Comparison of ENCODE assay signal across 28 mouse cellular contexts in the genomic region with DNA sequence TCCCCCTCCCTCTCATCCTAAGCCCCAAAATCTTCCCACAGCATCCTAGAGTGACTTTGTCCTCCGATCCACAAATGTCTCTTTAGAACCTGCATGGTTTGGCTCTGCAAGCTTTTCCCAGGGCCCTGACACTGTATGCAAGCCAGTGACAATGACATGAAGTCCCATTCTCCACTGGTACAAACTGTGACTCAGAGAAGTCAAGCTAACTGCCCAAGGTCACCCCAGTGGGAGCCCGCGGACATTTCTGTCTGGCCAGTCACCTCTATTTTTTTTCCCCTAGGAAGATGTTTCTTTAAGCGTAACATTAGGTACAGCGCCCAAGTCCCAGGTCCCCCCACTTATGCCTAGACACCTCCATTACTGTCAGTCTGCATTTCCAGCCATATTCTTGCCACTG. TPM values are rescaled to one million over a fixed set of nuclear protein-coding genes. Genes with fewer than 3 reads are reported as not detected.
A peak's percentile ranks its signal among the peaks of the same experiment; 100 is the strongest.
DNase-seq lines count a peak whose midpoint lies in the region; ATAC-seq and TF ChIP-seq lines count a peak whose summit lies in the region.
"Had no signal": no experiment of that assay in that cellular context is flagged by ENCODE, and none has a peak within 500 bp of the region (broad histone marks: within the 10 kb centered on the region; RNA-seq: fewer than 3 reads in every experiment).

No protein-coding gene starts in this region.

- H3K27ac ChIP-seq in forebrain, postnatal 0 days (ENCODE audit: low read depth, low read length), result no peak overlapping the region
- H3K27ac ChIP-seq in forebrain, embryonic 11.5 days (ENCODE audit: low read depth, low read length), result no peak overlapping the region
- H3K27ac ChIP-seq in left cerebral cortex, adult 2 months, result peak overlapping the region; percentile 92
- H3K27ac ChIP-seq in lung, postnatal 0 days (ENCODE audit: low read length), result no peak overlapping the region
- H3K27ac ChIP-seq: embryonic facial prominence, embryonic 15.5 days; forebrain, embryonic 10.5 days; forebrain, embryonic 15.5 days; hindbrain, embryonic 10.5 days; hindbrain, embryonic 15.5 days had no signal

- intact Hi-C loops in left cerebral cortex, adult 2 months (cut with DNase I), result loop anchor here (2.0 kb wide), 1 partner anchor 33 kb away; no protein-coding TSS in a partner anchor
- intact Hi-C loops in left cerebral cortex, postnatal 4 days (cut with DNase I), result no loop called here

- no peak for DNase-seq in forebrain, postnatal 0 days
- no peak for DNase-seq in forebrain, embryonic 11.5 days (ENCODE audit: low spot score)
- DNase-seq in left cerebral cortex, adult 2 months (ENCODE audit: extremely low spot score in 1 of 2, low spot score in 2 of 2), result no peak
- no peak for DNase-seq in left cerebral cortex, postnatal 4 days
- DNase-seq in adrenal gland, postnatal 25 days, result peak; percentile 54
- no peak for DNase-seq in embryo, embryonic 10 days (ENCODE audit: low spot score)
- DNase-seq in cerebellum, adult 8-10 months, result no peak
- DNase-seq in lung, postnatal 0 days (ENCODE audit: low spot score), result no peak
- DNase-seq: cerebellum, adult 11-12 months; cerebellum, adult 9-11 months; cerebellum, postnatal 36 days; embryo, embryonic 11 days; gastrocnemius, postnatal 14 days; kidney, adult 2 months had no signal

- H3K4me1 ChIP-seq in forebrain, postnatal 0 days (ENCODE audit: insufficient read depth), result 0 out of 2 replicates have a peak, but pooled peaks cover 9% of the 10 kb centered on the region
- H3K4me1 ChIP-seq in forebrain, embryonic 11.5 days (replicated peaks; ENCODE audit: control insufficient read depth, insufficient read depth, low read length), result peaks cover 12% of the 10 kb centered on the region
- peaks cover 3% of the 10 kb centered on the region; the same call in 1 of the 2 replicates for H3K4me1 ChIP-seq in lung, postnatal 0 days (ENCODE audit: insufficient read depth, low read depth, low read length)

- 65% methylated on average over 5 of the region's 5 CpGs for WGBS in forebrain, postnatal 0 days
- 64% methylated on average over 5 of the region's 5 CpGs for WGBS in forebrain, embryonic 11.5 days
- WGBS in lung, postnatal 0 days, result 65% methylated on average over 5 of the region's 5 CpGs

- H3K9me3 ChIP-seq in forebrain, postnatal 0 days (ENCODE audit: low read length), result no peaks in the 10 kb centered on the region
- H3K9me3 ChIP-seq in forebrain, embryonic 11.5 days (ENCODE audit: control insufficient read depth, low read length), result no peaks in the 10 kb centered on the region
- H3K9me3 ChIP-seq in lung, postnatal 0 days (ENCODE audit: low read length), result no peaks in the 10 kb centered on the region
- H3K9me3 ChIP-seq: embryonic facial prominence, embryonic 15.5 days; forebrain, embryonic 10.5 days; forebrain, embryonic 15.5 days; hindbrain, embryonic 10.5 days; hindbrain, embryonic 15.5 days had no signal

- no peak overlapping the region for H3K4me3 ChIP-seq in forebrain, postnatal 0 days (ENCODE audit: low read depth, low read length)
- H3K4me3 ChIP-seq in forebrain, embryonic 11.5 days (ENCODE audit: low read depth, low read length), result no peak overlapping the region
- H3K4me3 ChIP-seq in left cerebral cortex, adult 2 months, result peak overlapping the region; percentile 79
- no peak overlapping the region for H3K4me3 ChIP-seq in lung, postnatal 0 days (ENCODE audit: low read depth, low read length)
- H3K4me3 ChIP-seq: embryonic facial prominence, embryonic 15.5 days; erythroblast, embryonic 14.5 days; forebrain, embryonic 10.5 days; hindbrain, embryonic 10.5 days; hindbrain, embryonic 15.5 days had no signal

- H3K27me3 ChIP-seq in forebrain, postnatal 0 days (ENCODE audit: insufficient read depth, low read length), result peaks cover 13% of the 10 kb centered on the region
- peaks cover 55% of the 10 kb centered on the region for H3K27me3 ChIP-seq in forebrain, embryonic 11.5 days (ENCODE audit: control insufficient read depth, insufficient read depth, low read length)
- H3K27me3 ChIP-seq in lung, postnatal 0 days (replicated peaks; ENCODE audit: insufficient read depth, low read length), result peaks cover 42% of the 10 kb centered on the region

- TF ChIP-seq EP300 in lung, postnatal 0 days (IDR thresholded peaks at IDR 0.05), result no peak

- ATAC-seq in forebrain, postnatal 0 days, result no peak
- ATAC-seq in forebrain, embryonic 11.5 days (replicated peaks; ENCODE audit: low FRiP score), result no peak
- ATAC-seq in lung, postnatal 0 days, result no peak
- ATAC-seq: activated CD4-positive, CD25-positive, alpha-beta regulatory T cell, adult 4 months; forebrain, embryonic 15.5 days; intestine, embryonic 16.5 days; Patski had no signal

- TF ChIP-seq CTCF in forebrain, postnatal 0 days (IDR thresholded peaks at IDR 0.05; ENCODE audit: low read depth), result no peak
- TF ChIP-seq CTCF in left cerebral cortex, adult 2 months (IDR thresholded peaks at IDR 0.05), result no peak
- TF ChIP-seq CTCF in lung, postnatal 0 days (IDR thresholded peaks at IDR 0.05), result no peak

- no peaks in the 10 kb centered on the region for H3K36me3 ChIP-seq in forebrain, postnatal 0 days (ENCODE audit: insufficient read depth)
- no peaks in the 10 kb centered on the region for H3K36me3 ChIP-seq in forebrain, embryonic 11.5 days (ENCODE audit: control insufficient read depth, insufficient read depth, low read length)
- no peaks in the 10 kb centered on the region for H3K36me3 ChIP-seq in lung, postnatal 0 days (ENCODE audit: insufficient read depth, low read length)
- H3K36me3 ChIP-seq: embryonic facial prominence, embryonic 15.5 days; forebrain, embryonic 10.5 days; forebrain, embryonic 15.5 days; hindbrain, embryonic 10.5 days; hindbrain, embryonic 15.5 days had no signal

- no peak overlapping the region for H3K9ac ChIP-seq in forebrain, postnatal 0 days
- H3K9ac ChIP-seq in forebrain, embryonic 11.5 days (ENCODE audit: low read length), result no peak overlapping the region
- no peak overlapping the region for H3K9ac ChIP-seq in lung, postnatal 0 days (replicated peaks; ENCODE audit: low read depth)
- H3K9ac ChIP-seq: embryonic facial prominence, embryonic 15.5 days; forebrain, embryonic 15.5 days; hindbrain, embryonic 15.5 days had no signal

- peak overlapping the region; percentile 99 for H3K4me2 ChIP-seq in forebrain, postnatal 0 days (ENCODE audit: low read depth)
- no peak overlapping the region for H3K4me2 ChIP-seq in forebrain, embryonic 11.5 days (ENCODE audit: low read depth, low read length, severe bottlenecking)
- no peak overlapping the region for H3K4me2 ChIP-seq in lung, postnatal 0 days (replicated peaks; ENCODE audit: low read depth, low read length)
- H3K4me2 ChIP-seq: embryonic facial prominence, embryonic 15.5 days; hindbrain, embryonic 15.5 days had no signal

RNA-seq across cellular contexts. Expression of a gene that starts 1.6 kb away (rescaled TPM):
- total RNA-seq in forebrain, postnatal 0 days (2014; rRNA removed), result 17.3 and 17.8 TPM in 2 replicates
- polyA plus RNA-seq in forebrain, postnatal 0 days (2015; fragmentation: Nextera tagmentation; extraction: Ambion mirVana), result 0.99 and 1.1 TPM in 2 replicates
- not detected in 2 replicates for polyA plus RNA-seq in forebrain, embryonic 11.5 days (2014; fragmentation: Nextera tagmentation; extraction: Ambion mirVana)
- 100 to 1,000 TPM; 186 to 202 TPM for total RNA-seq in left cerebral cortex, adult 2 months (2021)
- 10 to 100 TPM; 29.9 to 39.5 TPM for total RNA-seq in left cerebral cortex, postnatal 4 days (2021)
- 0.27 and 0.57 TPM in 2 replicates for total RNA-seq in adrenal gland, postnatal 25 days (2021)
- polyA plus RNA-seq in lung, postnatal 0 days (2015; fragmentation: Nextera tagmentation; extraction: Ambion mirVana), result not detected in 2 replicates
- total RNA-seq: gastrocnemius, adult 18-20 months; heart, postnatal 25 days; MEL had no signal
- polyA plus RNA-seq: activated CD4-positive, CD25-positive, alpha-beta regulatory T cell, adult 4 months; embryonic facial prominence, embryonic 11.5 days; erythroblast, embryonic 14.5 days; forebrain, embryonic 10.5 days; gonadal fat pad, adult 2 months; hindbrain, embryonic 10.5 days; hindbrain, embryonic 15.5 days; intestine, embryonic 16.5 days had no signal

RNA-seq across cellular contexts. Expression of a gene that starts 12.8 kb away (rescaled TPM):
- 3.1 and 5.6 TPM in 2 replicates for total RNA-seq in forebrain, postnatal 0 days (2014; rRNA removed)
- 5.3 and 6.8 TPM in 2 replicates for polyA plus RNA-seq in forebrain, postnatal 0 days (2015; fragmentation: Nextera tagmentation; extraction: Ambion mirVana)
- polyA plus RNA-seq in forebrain, embryonic 11.5 days (2014; fragmentation: Nextera tagmentation; extraction: Ambion mirVana), result 9.7 and 10.3 TPM in 2 replicates
- under 1 TPM; 0.32 to 0.33 TPM for total RNA-seq in left cerebral cortex, adult 2 months (2021)
- under 1 TPM; 0.72 to 0.91 TPM for total RNA-seq in left cerebral cortex, postnatal 4 days (2021)
- total RNA-seq in adrenal gland, postnatal 25 days (2021), result 2.7 and 3.3 TPM in 2 replicates
- polyA plus RNA-seq in lung, postnatal 0 days (2015; fragmentation: Nextera tagmentation; extraction: Ambion mirVana), result 54.3 and 64.5 TPM in 2 replicates
- polyA plus RNA-seq: erythroblast, embryonic 14.5 days had no signal

RNA-seq across cellular contexts. Expression of a gene that starts 43.1 kb away (rescaled TPM):
- 373 and 392 TPM in 2 replicates for total RNA-seq in forebrain, postnatal 0 days (2014; rRNA removed)
- 21.5 and 26.5 TPM in 2 replicates for polyA plus RNA-seq in forebrain, postnatal 0 days (2015; fragmentation: Nextera tagmentation; extraction: Ambion mirVana)
- 109 TPM in 2 replicates for polyA plus RNA-seq in forebrain, embryonic 11.5 days (2014; fragmentation: Nextera tagmentation; extraction: Ambion mirVana)
- total RNA-seq in left cerebral cortex, adult 2 months (2021), result 100 to 1,000 TPM; 323 to 340 TPM
- 100 to 1,000 TPM; 446 to 452 TPM for total RNA-seq in left cerebral cortex, postnatal 4 days (2021)
- 331 and 385 TPM in 2 replicates for total RNA-seq in adrenal gland, postnatal 25 days (2021)
- 28.3 and 39.6 TPM in 2 replicates for polyA plus RNA-seq in lung, postnatal 0 days (2015; fragmentation: Nextera tagmentation; extraction: Ambion mirVana)

RNA-seq across cellular contexts. Expression of a gene that starts 48.1 kb away (rescaled TPM):
- total RNA-seq in forebrain, postnatal 0 days (2014; rRNA removed), result 398 and 490 TPM in 2 replicates
- 160 and 248 TPM in 2 replicates for polyA plus RNA-seq in forebrain, postnatal 0 days (2015; fragmentation: Nextera tagmentation; extraction: Ambion mirVana)
- polyA plus RNA-seq in forebrain, embryonic 11.5 days (2014; fragmentation: Nextera tagmentation; extraction: Ambion mirVana), result 209 and 213 TPM in 2 replicates
- 100 to 1,000 TPM; 153 to 159 TPM for total RNA-seq in left cerebral cortex, adult 2 months (2021)
- 100 to 1,000 TPM; 285 to 296 TPM for total RNA-seq in left cerebral cortex, postnatal 4 days (2021)
- 92.0 and 115 TPM in 2 replicates for total RNA-seq in adrenal gland, postnatal 25 days (2021)
- 67.2 and 72.4 TPM in 2 replicates for polyA plus RNA-seq in lung, postnatal 0 days (2015; fragmentation: Nextera tagmentation; extraction: Ambion mirVana)

Comparison
In these comparisons a context has a peak if more than half of its experiments do, and no peak if none do; other contexts are left out.
1. RNA of a gene that starts 1.6 kb away (total RNA-seq): 186 to 202 TPM in left cerebral cortex, adult 2 months, 29.9 to 39.5 TPM in left cerebral cortex, postnatal 4 days and 17.3 to 17.8 TPM in forebrain, postnatal 0 days; 0.27 to 0.57 TPM in adrenal gland, postnatal 25 days; every median in the first group is over 10 times any median in the second.